Mouse (Mus musculus): Measurements from ENCODE around the gene Plcd4. TPM values are rescaled to one million over a fixed set of nuclear protein-coding genes. Genes with fewer than 3 reads are reported as not detected.

The Plcd4 gene
- polyA plus RNA-seq, 1 experiment from 2014 or later, result 0.93 TPM

DNA sequence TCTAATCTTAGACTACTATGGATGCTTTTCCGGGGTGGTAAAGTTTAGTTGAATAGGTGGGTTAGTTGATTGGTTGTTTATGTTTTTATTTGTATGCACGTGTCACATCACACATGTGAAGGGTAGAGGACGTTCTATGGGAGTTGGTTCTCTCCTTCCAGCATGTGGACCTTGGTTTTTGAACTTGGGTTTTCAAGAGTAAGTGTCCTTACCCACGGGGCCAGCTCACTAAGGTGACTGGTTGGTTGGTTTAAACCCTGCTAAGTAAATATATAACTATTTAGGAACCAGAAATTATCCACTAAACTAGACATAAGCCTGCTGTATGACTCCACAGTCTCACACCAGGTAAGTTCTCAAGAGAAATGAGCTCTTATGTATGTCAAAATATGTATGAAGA lies 17.9 kb upstream of the Plcd4 start:
- H3K36me3 ChIP-seq (ENCODE audit: control insufficient read depth, insufficient read depth, low read length), result peaks cover 19% of the 10 kb centered on the region
- H3K27ac ChIP-seq (ENCODE audit: low read length), result no peak overlapping the region
- H3K4me3 ChIP-seq (replicated peaks; ENCODE audit: low read length), result no peak overlapping the region
- WGBS, result 87% methylated on average over 4 of the region's 4 CpGs
- H3K9me3 ChIP-seq (replicated peaks; ENCODE audit: control insufficient read depth, low read length), result no peaks in the 10 kb centered on the region
- no peaks in the 10 kb centered on the region for H3K4me1 ChIP-seq (ENCODE audit: control insufficient read depth, insufficient read depth, low read length)
- H3K4me2 ChIP-seq (ENCODE audit: low read depth, low read length), result no peak overlapping the region
- no peaks in the 10 kb centered on the region for H3K27me3 ChIP-seq (ENCODE audit: control insufficient read depth, insufficient read depth, low read length)
- no peak for ATAC-seq (ENCODE audit: insufficient read depth, low FRiP score)
- H3K9ac ChIP-seq (ENCODE audit: low read length), result no peak overlapping the region

DNA sequence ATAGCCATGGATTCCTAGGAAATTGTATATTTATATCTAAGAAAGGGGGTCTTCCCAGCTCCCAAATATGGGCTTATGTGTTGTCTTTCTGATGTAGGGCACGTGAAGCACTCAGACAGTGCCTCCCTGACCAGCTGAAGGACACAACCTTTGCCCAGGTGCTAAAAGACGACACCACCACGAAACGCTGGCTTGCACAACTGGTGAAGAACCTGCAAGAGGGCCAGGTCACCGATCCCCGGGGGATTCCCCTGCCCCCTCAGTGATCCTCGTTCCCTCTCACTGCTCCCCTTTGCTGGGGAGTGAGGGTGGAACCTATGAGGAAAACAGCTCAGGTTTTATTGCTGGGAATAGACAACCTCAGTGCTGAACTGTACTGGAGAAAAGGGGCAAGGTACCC lies 14.1 kb upstream of the Plcd4 start:
- H3K4me3 ChIP-seq (replicated peaks; ENCODE audit: low read length), result no peak overlapping the region
- H3K9ac ChIP-seq (ENCODE audit: low read length), result no peak overlapping the region
- no peaks in the 10 kb centered on the region for H3K27me3 ChIP-seq (ENCODE audit: control insufficient read depth, insufficient read depth, low read length)
- no peaks in the 10 kb centered on the region for H3K9me3 ChIP-seq (replicated peaks; ENCODE audit: control insufficient read depth, low read length)
- H3K4me1 ChIP-seq (ENCODE audit: control insufficient read depth, insufficient read depth, low read length), result no peaks in the 10 kb centered on the region
- no peak overlapping the region for H3K27ac ChIP-seq (ENCODE audit: low read length)
- WGBS, result 91% methylated on average over 7 of the region's 7 CpGs
- peaks cover 22% of the 10 kb centered on the region for H3K36me3 ChIP-seq (ENCODE audit: control insufficient read depth, insufficient read depth, low read length)
- no peak overlapping the region for H3K4me2 ChIP-seq (ENCODE audit: low read depth, low read length)
- no peak for ATAC-seq (ENCODE audit: insufficient read depth, low FRiP score)

DNA sequence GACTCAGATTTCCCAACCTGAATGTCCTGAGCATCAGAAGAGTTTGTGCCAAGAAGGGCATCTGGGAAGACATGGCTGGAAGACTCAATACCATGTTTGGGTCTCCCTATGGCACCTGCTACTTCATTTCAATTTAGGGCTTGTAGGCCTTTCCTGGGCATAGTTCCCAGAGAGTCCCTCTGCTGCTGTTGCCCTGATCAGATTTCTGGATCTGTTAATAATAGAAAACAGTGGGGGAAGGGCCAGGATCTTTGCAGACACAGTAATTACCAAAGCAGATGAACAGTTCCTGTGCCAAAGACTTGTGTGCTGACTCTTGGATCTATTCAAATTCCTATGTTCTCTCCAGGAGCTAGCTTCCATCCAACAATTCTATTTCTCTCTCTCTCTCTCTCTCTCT lies 4.0 kb upstream of the Plcd4 start:
- H3K4me3 ChIP-seq (replicated peaks; ENCODE audit: low read length), result no peak overlapping the region
- H3K4me1 ChIP-seq (ENCODE audit: control insufficient read depth, insufficient read depth, low read length), result no peaks in the 10 kb centered on the region; the same call in 1 of the 2 replicates
- H3K9ac ChIP-seq (ENCODE audit: low read length), result no peak overlapping the region
- H3K27me3 ChIP-seq (ENCODE audit: control insufficient read depth, insufficient read depth, low read length), result no peaks in the 10 kb centered on the region
- H3K4me2 ChIP-seq (ENCODE audit: low read depth, low read length), result no peak overlapping the region
- H3K27ac ChIP-seq (ENCODE audit: low read length), result no peak overlapping the region
- H3K9me3 ChIP-seq (replicated peaks; ENCODE audit: control insufficient read depth, low read length), result no peaks in the 10 kb centered on the region
- ATAC-seq (ENCODE audit: insufficient read depth, low FRiP score), result no peak
- H3K36me3 ChIP-seq (ENCODE audit: control insufficient read depth, insufficient read depth, low read length), result no peaks in the 10 kb centered on the region

DNA sequence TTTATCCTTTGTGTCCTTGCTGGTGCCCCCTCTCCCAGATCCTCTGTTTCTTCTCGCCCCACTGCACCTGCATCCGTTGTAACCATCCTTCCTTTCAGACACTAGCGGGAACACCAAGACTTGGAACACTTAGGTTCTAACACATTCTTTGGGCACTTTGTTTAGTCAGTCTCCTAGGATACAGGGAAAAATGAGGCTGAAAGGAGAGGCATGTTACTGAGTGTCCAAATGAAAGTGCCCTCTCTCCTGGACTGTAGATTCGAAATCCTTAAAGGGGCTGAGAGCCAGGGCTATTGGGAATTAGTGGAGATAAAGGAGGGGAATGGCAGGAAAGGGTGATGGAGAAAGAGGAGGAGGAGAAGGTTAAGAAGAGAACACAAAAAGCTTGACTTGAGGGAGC lies 1.5 kb downstream of the Plcd4 start, which contains the start of gene Usp37:
Gene Usp37 (minus strand): TSS at position 101 of the 400 bp plus-strand sequence.
- Histone ChIP-seq H3K36me3 (ENCODE audit: control insufficient read depth, insufficient read depth, low read length) (no peaks in the 10 kb centered on the region), H3K9me3 (replicated peaks; ENCODE audit: control insufficient read depth, low read length) (no peaks in the 10 kb centered on the region), H3K27me3 (ENCODE audit: control insufficient read depth, insufficient read depth, low read length) (no peaks in the 10 kb centered on the region), H3K9ac (ENCODE audit: low read length) (no peak within 1 kb of the TSS), H3K4me3 (replicated peaks; ENCODE audit: low read length) (no peak within 1 kb of the TSS), H3K4me2 (ENCODE audit: low read depth, low read length) (no peak within 1 kb of the TSS), H3K27ac (ENCODE audit: low read length) (no peak within 1 kb of the TSS), H3K4me1 (ENCODE audit: control insufficient read depth, insufficient read depth, low read length) (no peaks in the 10 kb centered on the region; the same call in 1 of the 2 replicates)
- 74% methylated on average over 4 of the region's 4 CpGs for WGBS
- no peak for ATAC-seq (ENCODE audit: insufficient read depth, low FRiP score)

DNA sequence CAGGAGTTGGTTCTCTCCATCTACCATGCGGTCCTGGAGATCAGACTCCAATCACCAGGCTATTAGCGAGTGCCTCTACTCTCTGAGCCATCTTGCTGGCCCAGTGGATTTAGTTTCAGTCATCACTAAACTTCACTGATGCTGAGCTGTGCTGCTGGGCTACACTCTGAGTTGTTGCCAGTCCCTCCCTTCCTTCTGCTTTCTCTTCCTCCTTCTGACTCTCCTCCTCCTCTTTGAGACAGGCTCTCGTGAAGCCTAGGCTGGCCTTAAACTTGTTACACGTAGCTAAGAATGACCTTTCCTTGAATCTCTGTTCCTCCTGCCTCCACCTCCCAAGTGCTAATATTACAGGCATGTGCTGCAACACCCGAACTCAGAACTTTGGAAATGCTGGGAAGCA lies 16.4 kb downstream of the Plcd4 start:
- H3K4me3 ChIP-seq (replicated peaks; ENCODE audit: low read length), result no peak overlapping the region
- H3K36me3 ChIP-seq (ENCODE audit: control insufficient read depth, insufficient read depth, low read length), result no peaks in the 10 kb centered on the region
- no peaks in the 10 kb centered on the region for H3K4me1 ChIP-seq (ENCODE audit: control insufficient read depth, insufficient read depth, low read length)
- no peak overlapping the region for H3K9ac ChIP-seq (ENCODE audit: low read length)
- no peak overlapping the region for H3K4me2 ChIP-seq (ENCODE audit: low read depth, low read length)
- no peak overlapping the region for H3K27ac ChIP-seq (ENCODE audit: low read length)
- ATAC-seq (ENCODE audit: insufficient read depth, low FRiP score), result no peak
- 82% methylated on average over 5 of the region's 5 CpGs for WGBS
- no peaks in the 10 kb centered on the region for H3K9me3 ChIP-seq (replicated peaks; ENCODE audit: control insufficient read depth, low read length)
- no peaks in the 10 kb centered on the region for H3K27me3 ChIP-seq (ENCODE audit: control insufficient read depth, insufficient read depth, low read length)

DNA sequence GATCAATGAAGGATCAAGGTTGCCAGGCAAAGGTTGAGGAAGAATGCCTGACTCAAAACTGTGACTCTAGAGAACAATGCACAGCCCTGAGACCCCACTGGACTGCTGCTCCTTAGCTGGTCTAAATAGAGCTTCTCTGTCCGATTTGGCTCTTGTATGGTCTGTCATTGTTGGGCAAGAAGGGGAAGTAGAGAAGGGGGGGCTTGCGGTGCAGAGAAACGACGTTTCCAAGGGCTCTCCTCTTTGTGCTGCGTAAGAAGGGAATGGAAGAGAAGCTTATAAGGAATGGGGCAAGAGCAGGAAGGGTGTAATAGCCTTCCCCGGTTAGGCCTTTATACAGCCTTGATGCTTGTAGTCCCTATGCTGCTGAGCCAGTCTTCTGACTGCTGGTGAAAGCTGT lies 23.1 kb downstream of the Plcd4 start:
- Histone ChIP-seq H3K36me3 (ENCODE audit: control insufficient read depth, insufficient read depth, low read length) (peaks cover 20% of the 10 kb centered on the region; the same call in 1 of the 2 replicates), H3K9me3 (replicated peaks; ENCODE audit: control insufficient read depth, low read length) (no peaks in the 10 kb centered on the region), H3K27ac (ENCODE audit: low read length) (no peak overlapping the region), H3K27me3 (ENCODE audit: control insufficient read depth, insufficient read depth, low read length) (no peaks in the 10 kb centered on the region), H3K4me1 (ENCODE audit: control insufficient read depth, insufficient read depth, low read length) (no peaks in the 10 kb centered on the region), H3K9ac (ENCODE audit: low read length) (no peak overlapping the region), H3K4me2 (ENCODE audit: low read depth, low read length) (no peak overlapping the region), H3K4me3 (replicated peaks; ENCODE audit: low read length) (no peak overlapping the region)
- ATAC-seq (ENCODE audit: insufficient read depth, low FRiP score), result no peak
- WGBS, result 89% methylated on average over 6 of the region's 6 CpGs

DNA sequence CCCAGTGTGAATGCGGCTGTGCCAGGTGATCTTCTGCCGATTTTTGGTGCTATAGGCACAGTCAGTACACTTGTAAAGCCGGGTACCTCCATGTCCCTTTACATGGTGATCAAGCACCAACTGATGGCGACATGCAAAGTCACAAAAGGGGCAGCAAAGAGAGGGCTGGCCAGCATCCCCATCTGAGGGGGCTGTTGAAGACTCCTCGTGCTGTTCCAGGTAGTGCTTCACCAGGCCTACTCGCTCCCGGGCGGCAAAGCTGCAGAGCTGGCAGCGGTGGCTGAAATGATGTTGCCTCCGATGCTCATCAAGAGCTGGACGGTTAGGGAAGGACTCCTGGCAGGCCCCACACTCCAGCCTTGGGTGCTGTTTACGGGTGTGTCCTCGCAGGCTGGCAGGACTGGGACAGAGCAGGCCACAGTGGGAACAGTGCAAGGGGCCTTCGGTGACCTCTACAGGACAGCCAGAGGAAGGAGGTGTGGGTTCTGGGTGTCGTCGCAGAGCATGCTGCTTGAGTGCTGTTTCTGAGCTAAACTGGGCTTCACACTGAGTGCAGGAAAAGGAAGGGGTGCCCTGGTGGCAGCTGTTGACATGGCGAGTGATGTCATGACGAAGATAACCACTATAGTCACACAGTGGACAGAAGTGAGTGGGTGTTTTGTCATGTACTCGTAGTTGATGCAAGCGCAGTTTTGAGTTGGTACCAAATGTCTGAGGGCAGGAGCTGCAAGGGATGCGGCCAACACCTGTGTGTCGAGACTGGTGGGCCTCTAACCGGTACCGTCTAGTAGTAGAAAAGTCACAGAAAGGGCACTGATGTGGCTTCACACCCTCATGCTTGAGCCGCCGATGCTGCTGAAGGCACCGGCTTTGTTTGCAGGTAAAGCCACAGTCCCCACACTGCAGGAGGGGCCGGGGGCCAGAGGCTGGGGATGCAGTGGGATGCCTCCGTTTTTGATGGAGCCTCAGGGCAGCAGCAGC lies 27.3 kb downstream of the Plcd4 start:
- no peak overlapping the region for H3K4me2 ChIP-seq (ENCODE audit: low read depth, low read length)
- no peaks in the 10 kb centered on the region for H3K27me3 ChIP-seq (ENCODE audit: control insufficient read depth, insufficient read depth, low read length)
- 91% methylated on average over 29 of the region's 29 CpGs for WGBS
- H3K9me3 ChIP-seq (replicated peaks; ENCODE audit: control insufficient read depth, low read length), result no peaks in the 10 kb centered on the region
- ATAC-seq (ENCODE audit: insufficient read depth, low FRiP score), result no peak
- H3K4me1 ChIP-seq (ENCODE audit: control insufficient read depth, insufficient read depth, low read length), result no peaks in the 10 kb centered on the region
- H3K9ac ChIP-seq (ENCODE audit: low read length), result no peak overlapping the region
- no peak overlapping the region for H3K27ac ChIP-seq (ENCODE audit: low read length)
- H3K36me3 ChIP-seq (ENCODE audit: control insufficient read depth, insufficient read depth, low read length), result peaks cover 22% of the 10 kb centered on the region; the same call in 1 of the 2 replicates
- H3K4me3 ChIP-seq (replicated peaks; ENCODE audit: low read length), result no peak overlapping the region

DNA sequence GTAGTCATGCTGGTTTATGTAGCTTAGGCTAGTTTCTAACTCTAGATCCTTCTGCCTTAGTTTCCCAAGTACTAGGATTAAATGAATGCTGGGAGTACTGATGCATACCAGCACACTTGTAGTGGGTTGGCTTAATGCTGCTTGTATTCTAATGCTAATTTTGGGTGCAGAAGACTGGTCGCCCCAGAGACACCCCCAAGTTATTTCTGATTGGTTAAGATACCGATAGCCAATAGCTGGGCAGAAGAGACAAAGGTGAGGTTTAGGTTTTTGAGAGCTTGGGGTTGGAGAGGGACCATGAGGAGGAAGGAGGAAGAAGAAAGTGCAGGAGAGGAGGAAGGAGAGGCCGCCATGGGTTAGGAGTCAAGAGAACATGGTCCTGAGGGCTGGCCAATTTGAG lies 39.9 kb downstream of the Plcd4 start:
- no peak overlapping the region for H3K4me2 ChIP-seq (ENCODE audit: low read depth, low read length)
- 82% methylated on average over 3 of the region's 3 CpGs for WGBS
- H3K27me3 ChIP-seq (ENCODE audit: control insufficient read depth, insufficient read depth, low read length), result no peaks in the 10 kb centered on the region
- no peak for ATAC-seq (ENCODE audit: insufficient read depth, low FRiP score)
- no peak overlapping the region for H3K4me3 ChIP-seq (replicated peaks; ENCODE audit: low read length)
- no peak overlapping the region for H3K27ac ChIP-seq (ENCODE audit: low read length)
- no peaks in the 10 kb centered on the region for H3K9me3 ChIP-seq (replicated peaks; ENCODE audit: control insufficient read depth, low read length)
- H3K9ac ChIP-seq (ENCODE audit: low read length), result no peak overlapping the region
- peaks cover 9% of the 10 kb centered on the region; the same call in 1 of the 2 replicates for H3K36me3 ChIP-seq (ENCODE audit: control insufficient read depth, insufficient read depth, low read length)
- H3K4me1 ChIP-seq (ENCODE audit: control insufficient read depth, insufficient read depth, low read length), result peaks cover 11% of the 10 kb centered on the region

DNA sequence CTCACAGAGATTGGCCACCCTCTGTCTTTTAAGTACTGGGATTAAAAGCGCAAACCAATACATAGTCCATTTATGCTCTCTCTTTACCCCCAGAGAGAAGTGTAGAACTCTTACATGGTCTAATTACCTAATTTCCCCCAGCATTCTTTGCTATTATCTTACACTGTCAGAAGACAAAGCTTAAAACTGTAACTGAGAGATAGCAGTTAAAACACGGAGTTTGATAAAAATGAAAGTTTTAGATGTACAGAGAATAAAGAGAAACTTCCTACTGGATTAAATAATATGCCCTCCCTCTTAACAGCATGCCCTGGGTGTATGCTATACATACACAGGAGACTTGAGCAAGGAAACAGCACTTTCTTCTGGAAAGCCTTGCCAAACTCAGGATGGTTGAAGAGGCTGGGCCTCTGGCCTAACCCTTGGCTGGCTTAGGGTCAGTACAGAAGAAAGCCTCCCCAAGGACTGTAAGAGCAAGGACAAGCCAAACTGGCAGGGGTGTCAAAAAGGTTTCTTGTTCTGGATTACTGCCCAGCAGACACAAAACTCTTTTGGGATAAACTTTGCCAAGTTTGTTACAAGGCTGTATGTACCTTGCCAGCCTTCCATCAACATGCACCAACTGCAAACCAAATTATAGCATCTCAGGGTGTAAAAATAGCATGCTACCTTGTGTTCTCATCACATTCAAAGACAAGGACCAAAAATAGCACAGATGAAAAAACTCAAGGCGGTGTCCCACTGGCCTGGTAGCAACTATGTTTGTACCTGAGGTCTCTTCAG lies 42.1 kb downstream of the Plcd4 start:
- Histone ChIP-seq H3K4me3 (replicated peaks; ENCODE audit: low read length) (no peak overlapping the region), H3K27me3 (ENCODE audit: control insufficient read depth, insufficient read depth, low read length) (no peaks in the 10 kb centered on the region), H3K4me2 (ENCODE audit: low read depth, low read length) (no peak overlapping the region), H3K9ac (ENCODE audit: low read length) (no peak overlapping the region), H3K9me3 (replicated peaks; ENCODE audit: control insufficient read depth, low read length) (no peaks in the 10 kb centered on the region), H3K27ac (ENCODE audit: low read length) (no peak overlapping the region), H3K4me1 (ENCODE audit: control insufficient read depth, insufficient read depth, low read length) (peaks cover 17% of the 10 kb centered on the region), H3K36me3 (ENCODE audit: control insufficient read depth, insufficient read depth, low read length) (no peaks in the 10 kb centered on the region)
- no peak for ATAC-seq (ENCODE audit: insufficient read depth, low FRiP score)
- 94% methylated on average over 3 of the region's 3 CpGs for WGBS

All from stomach, embryonic 16.5 days (tissue).